Mouse (Mus musculus): ENCODE measurements around the gene Tpcn1.

GRCm38 (mm10) chr5:120566101-120566500 lies 22.4 kb downstream of the Tpcn1 start:
- TF ChIP-seq CHD2 (IDR thresholded peaks at IDR 0.05; ENCODE audit: low read depth, low read length): no peak
- no peak for TF ChIP-seq ZNF384 (IDR thresholded peaks at IDR 0.05; ENCODE audit: low read depth, low read length)
